Mouse (Mus musculus): ENCODE measurements around the gene Stat5b. TPM values are rescaled to one million over a fixed set of nuclear protein-coding genes. Genes with fewer than 3 reads are reported as not detected.
A peak's percentile ranks its signal among the peaks of the same experiment; 100 is the strongest.

Stat5b gene
- polyA plus RNA-seq, 1 experiment, result 23.2 TPM

DNA sequence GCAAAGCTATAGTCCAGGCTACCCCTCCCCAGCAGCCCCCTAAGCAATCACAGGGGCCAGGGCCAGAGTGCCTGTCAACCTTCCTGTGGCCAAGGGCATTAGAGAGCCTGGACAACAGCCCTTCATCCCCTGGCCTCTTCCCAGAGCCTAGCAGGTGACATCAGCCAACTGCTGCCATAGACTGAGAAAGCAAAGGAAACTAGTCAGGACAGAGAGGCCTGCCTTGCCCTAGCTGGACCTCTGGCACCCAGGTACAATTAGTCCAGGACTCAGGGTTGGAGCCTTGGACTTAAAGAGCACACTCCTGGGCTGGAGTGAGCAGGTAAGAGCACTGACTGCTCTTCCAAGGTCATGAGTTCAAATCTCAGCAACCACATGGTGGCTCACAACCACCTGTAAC is 34.9 kb upstream of the Stat5b start:
- no peaks in the 10 kb centered on the region for H3K4me1 ChIP-seq (ENCODE audit: control insufficient read depth, insufficient read depth, low read length)
- no peaks in the 10 kb centered on the region for H3K27me3 ChIP-seq (replicated peaks; ENCODE audit: control insufficient read depth, insufficient read depth, low read length)
- H3K36me3 ChIP-seq (ENCODE audit: control insufficient read depth, insufficient read depth, low read length), result no peaks in the 10 kb centered on the region; the same call in 1 of the 2 replicates
- no peak for DNase-seq
- TF ChIP-seq CTCF (conservative IDR thresholded peaks at IDR 0.05; ENCODE audit: insufficient read depth, insufficient read length, low read depth, low read length) (no peak), POLR2A (IDR thresholded peaks at IDR 0.05; ENCODE audit: low read depth, low read length) (no peak)
- H3K27ac ChIP-seq (ENCODE audit: insufficient read depth, low read depth, low read length), result no peak overlapping the region
- no peak overlapping the region for H3K4me3 ChIP-seq (ENCODE audit: insufficient read depth, low read depth, low read length)

DNA sequence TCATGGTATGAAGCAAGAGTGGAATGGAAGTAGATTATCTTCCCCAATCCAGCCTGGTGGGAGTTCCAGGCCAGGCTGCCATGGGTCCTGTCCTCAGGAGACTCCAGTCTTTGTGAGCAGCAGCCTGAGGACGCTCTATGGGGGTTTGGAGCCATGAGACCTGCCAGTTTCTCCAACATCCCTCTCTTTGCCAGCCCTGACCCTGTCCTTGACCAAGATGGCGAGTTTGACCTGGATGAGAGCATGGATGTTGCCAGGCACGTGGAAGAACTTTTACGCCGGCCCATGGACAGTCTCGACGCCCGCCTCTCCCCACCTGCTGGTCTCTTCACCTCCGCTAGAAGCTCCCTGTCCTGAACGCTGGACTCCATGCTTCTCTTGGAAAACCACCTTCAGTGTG is 33.1 kb upstream of the Stat5b start:
- Histone ChIP-seq H3K4me1 (ENCODE audit: control insufficient read depth, insufficient read depth, low read length) (no peaks in the 10 kb centered on the region), H3K27ac (ENCODE audit: insufficient read depth, low read depth, low read length) (no peak overlapping the region), H3K27me3 (replicated peaks; ENCODE audit: control insufficient read depth, insufficient read depth, low read length) (no peaks in the 10 kb centered on the region), H3K4me3 (ENCODE audit: insufficient read depth, low read depth, low read length) (no peak overlapping the region), H3K36me3 (ENCODE audit: control insufficient read depth, insufficient read depth, low read length) (no peaks in the 10 kb centered on the region)
- WGBS, result 93% methylated on average over 10 of the region's 10 CpGs
- DNase-seq, result no peak
- TF ChIP-seq CTCF (conservative IDR thresholded peaks at IDR 0.05; ENCODE audit: insufficient read depth, insufficient read length, low read depth, low read length) (no peak), POLR2A (IDR thresholded peaks at IDR 0.05; ENCODE audit: low read depth, low read length) (no peak)

DNA sequence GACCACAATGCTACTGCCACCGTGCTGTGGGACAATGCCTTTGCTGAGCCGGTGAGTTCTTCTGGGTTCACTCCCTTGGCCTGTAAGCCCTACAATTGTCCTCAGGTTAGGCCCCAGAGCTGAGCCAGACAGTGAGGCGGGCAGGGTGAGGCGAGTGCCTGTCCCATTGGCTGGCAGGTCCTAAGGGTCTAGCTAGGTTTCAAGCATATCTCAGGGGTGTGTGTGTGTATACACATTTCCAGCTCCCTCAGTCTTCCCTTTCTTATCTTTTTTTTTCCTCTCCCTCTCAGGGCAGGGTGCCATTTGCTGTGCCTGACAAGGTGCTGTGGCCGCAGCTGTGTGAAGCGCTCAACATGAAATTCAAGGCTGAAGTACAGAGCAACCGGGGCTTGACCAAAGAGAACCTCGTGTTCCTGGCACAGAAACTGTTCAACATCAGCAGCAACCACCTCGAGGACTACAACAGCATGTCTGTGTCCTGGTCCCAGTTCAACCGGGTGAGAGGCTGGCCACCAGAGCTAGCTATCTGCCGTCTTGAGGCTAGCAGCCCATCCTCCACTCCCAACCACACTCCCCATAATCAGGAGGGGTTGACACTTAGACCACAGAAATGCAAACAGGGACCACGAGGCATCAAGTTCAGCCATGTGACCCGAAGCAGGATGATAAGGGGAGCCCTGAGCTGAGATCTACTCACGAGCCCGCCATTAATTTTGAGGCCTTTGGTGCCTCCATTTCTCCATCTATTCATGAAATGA is 29.0 kb upstream of the Stat5b start:
- H3K36me3 ChIP-seq (ENCODE audit: control insufficient read depth, insufficient read depth, low read length), result no peaks in the 10 kb centered on the region
- H3K27me3 ChIP-seq (replicated peaks; ENCODE audit: control insufficient read depth, insufficient read depth, low read length), result no peaks in the 10 kb centered on the region
- DNase-seq, result no peak
- H3K27ac ChIP-seq (ENCODE audit: insufficient read depth, low read depth, low read length), result no peak overlapping the region
- 76% methylated on average over 15 of the region's 15 CpGs for WGBS
- no peak overlapping the region for H3K4me3 ChIP-seq (ENCODE audit: insufficient read depth, low read depth, low read length)
- H3K4me1 ChIP-seq (ENCODE audit: control insufficient read depth, insufficient read depth, low read length), result peaks cover 3% of the 10 kb centered on the region; the same call in 1 of the 2 replicates
- no peak for TF ChIP-seq POLR2A (IDR thresholded peaks at IDR 0.05; ENCODE audit: low read depth, low read length)
- no peak for TF ChIP-seq CTCF (conservative IDR thresholded peaks at IDR 0.05; ENCODE audit: insufficient read depth, insufficient read length, low read depth, low read length)

DNA sequence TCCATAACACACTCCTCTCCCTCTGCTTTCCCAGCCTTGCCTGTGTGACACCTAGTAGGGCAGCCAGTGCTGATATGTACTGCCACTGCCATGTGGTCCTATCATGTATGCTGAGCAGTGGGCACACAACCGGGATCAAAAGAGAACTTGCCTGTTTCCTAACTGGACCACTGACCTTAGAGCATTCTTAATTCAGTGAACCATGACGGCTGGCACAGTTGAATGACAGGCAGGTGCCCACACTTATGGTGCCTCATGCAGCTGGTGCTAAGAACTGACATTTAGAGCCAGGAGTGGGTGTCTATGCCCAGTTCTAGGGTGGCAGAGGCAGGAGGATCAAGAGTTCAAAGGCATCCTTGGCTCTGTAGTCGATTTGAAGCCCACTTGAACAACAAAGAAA is 25.2 kb upstream of the Stat5b start:
- Histone ChIP-seq H3K27me3 (replicated peaks; ENCODE audit: control insufficient read depth, insufficient read depth, low read length) (no peaks in the 10 kb centered on the region), H3K4me1 (ENCODE audit: control insufficient read depth, insufficient read depth, low read length) (peaks cover 7% of the 10 kb centered on the region), H3K4me3 (ENCODE audit: insufficient read depth, low read depth, low read length) (no peak overlapping the region), H3K36me3 (ENCODE audit: control insufficient read depth, insufficient read depth, low read length) (no peaks in the 10 kb centered on the region), H3K27ac (ENCODE audit: insufficient read depth, low read depth, low read length) (no peak overlapping the region)
- DNase-seq, result peak; percentile 81
- 40% methylated on average over 3 of the region's 3 CpGs for WGBS
- TF ChIP-seq CTCF (conservative IDR thresholded peaks at IDR 0.05; ENCODE audit: insufficient read depth, insufficient read length, low read depth, low read length) (no peak), POLR2A (IDR thresholded peaks at IDR 0.05; ENCODE audit: low read depth, low read length) (no peak)

DNA sequence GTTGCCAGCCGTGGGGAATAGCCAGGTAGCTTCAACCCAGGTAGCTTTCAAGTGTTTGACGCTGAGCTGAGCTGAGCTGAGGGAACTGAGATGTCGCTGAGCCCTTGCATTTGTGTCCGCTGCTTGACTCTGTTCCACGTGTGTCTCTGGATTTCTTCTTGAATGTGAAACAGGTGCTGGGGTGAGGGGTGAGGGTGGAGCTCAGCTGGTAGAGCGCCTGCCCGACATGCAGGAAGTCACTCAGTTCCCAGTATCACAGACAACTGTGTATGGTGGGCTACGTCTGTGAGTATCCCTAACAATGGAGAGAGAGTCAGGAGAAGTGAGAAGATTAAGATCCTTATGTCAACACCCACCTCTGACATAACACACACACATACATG is 20.4 kb upstream of the Stat5b start:
- no peak overlapping the region for H3K27ac ChIP-seq (ENCODE audit: insufficient read depth, low read depth, low read length)
- TF ChIP-seq CTCF (conservative IDR thresholded peaks at IDR 0.05; ENCODE audit: insufficient read depth, insufficient read length, low read depth, low read length), result no peak
- TF ChIP-seq POLR2A (IDR thresholded peaks at IDR 0.05; ENCODE audit: low read depth, low read length), result no peak
- DNase-seq, result no peak
- H3K36me3 ChIP-seq (ENCODE audit: control insufficient read depth, insufficient read depth, low read length), result no peaks in the 10 kb centered on the region
- H3K4me1 ChIP-seq (ENCODE audit: control insufficient read depth, insufficient read depth, low read length), result peaks cover 14% of the 10 kb centered on the region
- no peak overlapping the region for H3K4me3 ChIP-seq (ENCODE audit: insufficient read depth, low read depth, low read length)
- 75% methylated on average over 8 of the region's 8 CpGs for WGBS
- H3K27me3 ChIP-seq (replicated peaks; ENCODE audit: control insufficient read depth, insufficient read depth, low read length), result no peaks in the 10 kb centered on the region

DNA sequence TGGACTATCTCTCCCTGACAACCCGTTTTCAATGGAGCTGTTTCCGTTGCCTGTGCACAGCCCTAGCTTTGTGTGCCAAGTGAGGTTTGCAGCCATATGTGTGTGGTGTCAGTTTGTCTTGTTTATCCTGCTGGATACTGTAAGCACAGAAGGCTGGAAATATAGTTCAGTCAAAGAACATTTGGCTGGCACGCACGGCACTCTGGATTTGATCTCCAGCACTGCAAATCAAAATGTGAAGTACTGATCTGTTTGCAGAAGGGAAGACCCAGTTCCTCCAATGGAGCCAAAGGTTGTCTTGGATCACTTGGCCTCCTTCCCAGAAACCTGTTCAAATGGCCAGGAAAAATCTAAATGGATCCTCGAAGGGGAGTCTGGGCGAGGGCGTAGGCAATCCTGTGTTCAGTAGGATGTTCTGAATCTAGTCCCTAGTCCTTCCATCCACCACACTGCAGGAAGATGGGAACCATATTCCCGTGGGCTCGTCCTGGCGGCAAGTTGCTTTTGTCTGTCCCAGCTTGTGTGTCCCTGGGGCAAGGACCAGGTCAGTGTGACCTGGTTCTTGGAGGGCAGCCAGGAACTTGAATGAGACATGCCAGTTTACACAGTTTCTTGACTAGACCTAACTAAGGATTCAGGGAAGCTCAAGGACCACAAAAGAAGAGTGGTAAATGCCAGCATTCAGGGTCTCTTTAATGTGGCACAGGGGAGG is 19.9 kb upstream of the Stat5b start:
- 44% methylated on average over 10 of the region's 10 CpGs for WGBS
- H3K27me3 ChIP-seq (replicated peaks; ENCODE audit: control insufficient read depth, insufficient read depth, low read length), result no peaks in the 10 kb centered on the region
- peaks cover 11% of the 10 kb centered on the region for H3K4me1 ChIP-seq (ENCODE audit: control insufficient read depth, insufficient read depth, low read length)
- no peaks in the 10 kb centered on the region for H3K36me3 ChIP-seq (ENCODE audit: control insufficient read depth, insufficient read depth, low read length)
- H3K4me3 ChIP-seq (ENCODE audit: insufficient read depth, low read depth, low read length), result no peak overlapping the region
- TF ChIP-seq POLR2A (IDR thresholded peaks at IDR 0.05; ENCODE audit: low read depth, low read length), result no peak
- no peak for TF ChIP-seq CTCF (conservative IDR thresholded peaks at IDR 0.05; ENCODE audit: insufficient read depth, insufficient read length, low read depth, low read length)
- DNase-seq, result peak; percentile 87
- H3K27ac ChIP-seq (ENCODE audit: insufficient read depth, low read depth, low read length), result 0 out of 2 replicates have a peak overlapping the region, but pooled peaks have one; percentile 11

DNA sequence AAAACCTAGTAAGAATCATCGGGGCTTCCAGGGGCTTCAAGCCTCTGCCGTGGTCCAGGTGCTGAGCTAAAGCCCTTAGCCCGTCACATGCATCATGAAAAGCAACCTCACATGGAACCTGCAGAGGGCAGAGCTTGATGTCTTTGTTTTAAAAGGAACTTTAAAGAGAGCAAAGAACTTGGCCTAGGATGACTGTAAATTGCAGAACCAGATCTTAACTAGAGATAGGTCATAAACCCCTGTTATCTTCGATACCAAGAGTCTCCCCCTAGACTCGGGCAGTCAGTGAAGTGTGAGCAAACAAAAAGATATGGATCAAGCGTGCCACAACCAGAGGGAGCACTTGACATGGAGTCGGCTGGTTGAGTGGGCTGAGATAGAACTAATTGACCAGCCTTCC is 15.1 kb upstream of the Stat5b start:
- H3K27me3 ChIP-seq (replicated peaks; ENCODE audit: control insufficient read depth, insufficient read depth, low read length), result no peaks in the 10 kb centered on the region
- WGBS, result 84% methylated on average over 7 of the region's 7 CpGs
- TF ChIP-seq CTCF (conservative IDR thresholded peaks at IDR 0.05; ENCODE audit: insufficient read depth, insufficient read length, low read depth, low read length), result no peak
- no peak for TF ChIP-seq POLR2A (IDR thresholded peaks at IDR 0.05; ENCODE audit: low read depth, low read length)

More for the DNA sequence above, 15.1 kb upstream of the Stat5b start:
- H3K4me1 ChIP-seq (ENCODE audit: control insufficient read depth, insufficient read depth, low read length), result peaks cover 6% of the 10 kb centered on the region
- H3K36me3 ChIP-seq (ENCODE audit: control insufficient read depth, insufficient read depth, low read length), result no peaks in the 10 kb centered on the region
- no peak overlapping the region for H3K4me3 ChIP-seq (ENCODE audit: insufficient read depth, low read depth, low read length)
- no peak for DNase-seq
- no peak overlapping the region for H3K27ac ChIP-seq (ENCODE audit: insufficient read depth, low read depth, low read length)
